Mouse (Mus musculus) retina, adult 2 months (tissue): ENCODE results near the gene Khdc3.
A peak's percentile ranks its signal among the peaks of the same experiment; 100 is the strongest.
"Not testable (repeated sequence)": the region's sequence is repeated elsewhere in the genome, so short reads cannot be mapped to it uniquely, and the experiment has no call there.

Experiments used
- DNase-seq: peaks from one replicate; pipeline ENCODE4 v3.0.0-alpha.2; 2012; ENCODE audit warnings: low read depth, low spot score

The Khdc3 gene

DNA sequence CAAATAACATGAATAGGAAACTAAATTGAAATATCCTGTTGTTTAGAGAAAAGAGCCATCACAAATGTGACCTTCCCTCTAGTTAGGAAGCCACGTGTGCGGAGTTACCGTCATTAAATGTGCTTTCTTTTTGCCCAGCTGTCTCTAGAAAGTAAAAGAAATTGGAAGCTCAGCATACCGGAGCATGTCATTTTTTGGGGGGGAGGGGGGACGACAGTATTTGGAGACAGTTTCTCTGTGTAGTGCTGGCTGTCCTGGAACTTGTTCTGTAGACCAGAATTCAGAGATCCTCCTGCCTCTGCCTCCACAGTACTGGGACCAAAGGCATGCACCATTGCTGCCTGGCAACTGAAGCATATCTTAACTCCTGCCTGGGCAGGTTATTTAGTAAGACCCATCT is at the start of gene Khdc3:
Gene Khdc3 (plus strand): TSS at position 301 of the 400 bp plus-strand sequence.
- no peak for DNase-seq

- DNase-seq, result no peak
These were observed 46.2 kb upstream of the Khdc3 start for GRCm38 (mm10) chr9:73055441-73055911.

GRCm38 (mm10) chr9:73059224-73059623 is 42.4 kb upstream of the Khdc3 start:
- DNase-seq, result no peak

GRCm38 (mm10) chr9:73063621-73064290 is 37.9 kb upstream of the Khdc3 start:
- DNase-seq, result no peak

DNA sequence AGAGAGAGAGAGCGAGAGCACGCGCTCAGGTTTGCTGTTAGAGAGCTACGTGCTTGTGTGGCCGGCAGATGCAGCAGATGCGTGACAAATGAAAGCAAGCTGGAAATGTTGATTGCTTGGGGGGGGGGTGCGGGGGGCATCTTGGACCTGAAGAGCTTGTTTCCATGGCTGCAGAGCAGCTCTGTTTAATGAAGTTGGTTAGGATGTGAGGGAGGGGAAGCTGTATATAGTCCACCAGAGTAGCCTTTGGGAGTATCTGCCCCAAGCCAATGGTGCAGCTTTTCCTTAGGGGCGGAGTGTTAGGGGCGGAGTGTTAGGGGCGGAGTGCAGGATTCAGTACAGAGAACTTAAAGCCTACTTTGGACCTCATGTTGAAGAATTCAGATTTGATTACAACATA is 34.5 kb upstream of the Khdc3 start:
- no peak for DNase-seq

- DNase-seq, result no peak
These were observed 33.4 kb upstream of the Khdc3 start for GRCm38 (mm10) chr9:73068230-73068679.

DNA sequence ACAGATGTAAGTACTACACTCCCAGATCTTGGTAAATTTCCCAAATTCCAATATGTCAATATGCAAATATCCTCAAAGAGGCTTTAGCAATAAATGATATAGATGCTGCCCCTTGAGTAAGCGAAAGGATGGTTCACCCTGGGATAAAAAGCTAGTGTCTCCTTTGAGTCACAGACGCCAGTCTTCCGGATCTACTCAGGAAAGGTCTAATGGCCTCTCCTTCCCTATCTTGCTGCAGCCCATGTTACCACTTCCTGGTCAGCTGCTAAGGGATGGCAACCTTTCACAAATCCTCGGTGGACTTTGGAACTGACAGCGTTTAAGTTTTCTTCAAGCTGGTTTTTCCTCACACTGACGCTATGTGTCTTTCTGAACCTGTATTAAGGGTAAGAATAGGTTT is 32.9 kb upstream of the Khdc3 start:
- DNase-seq, result no peak

- DNase-seq, result no peak
These were observed 30.5 kb upstream of the Khdc3 start for GRCm38 (mm10) chr9:73070971-73071659.

DNA sequence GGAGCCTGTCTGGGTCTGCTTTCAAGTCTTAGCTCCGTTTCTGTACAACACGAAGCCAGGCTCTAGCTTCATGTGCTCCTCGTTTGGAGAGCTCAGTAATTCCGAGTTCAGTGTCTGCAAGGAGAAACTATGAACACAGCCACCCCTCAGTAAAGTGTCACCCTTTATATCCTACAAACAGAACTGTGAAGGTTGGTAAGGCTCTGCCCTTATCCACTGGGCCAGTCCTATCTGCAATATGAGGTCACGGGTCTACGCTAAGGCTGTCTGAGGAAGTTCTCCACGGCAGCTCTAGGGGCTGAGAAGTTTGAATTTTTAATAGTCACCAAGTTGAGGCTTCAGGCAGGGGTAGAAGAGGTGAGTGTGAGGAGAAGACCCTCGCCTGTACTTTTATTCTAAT is 29.2 kb upstream of the Khdc3 start:
- no peak for DNase-seq

DNA sequence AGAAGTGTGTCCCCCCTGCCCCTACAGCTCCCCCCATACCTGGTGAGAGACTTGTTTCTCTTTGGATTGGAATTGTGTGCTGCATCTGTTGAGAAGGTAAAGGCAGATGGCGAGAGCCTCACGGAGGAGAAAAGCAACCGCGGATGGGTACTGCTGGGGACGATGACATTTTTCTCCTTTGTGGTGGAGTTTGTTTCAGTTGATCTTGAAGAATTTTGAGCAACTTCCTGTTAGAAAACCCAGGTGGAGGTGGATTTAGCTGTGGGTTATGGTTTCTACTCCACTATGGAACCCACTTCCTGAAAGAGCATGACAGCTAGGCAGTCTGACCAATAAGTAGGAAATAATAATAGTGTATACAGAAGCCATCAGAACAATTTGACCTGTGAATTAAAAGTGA is 28.5 kb upstream of the Khdc3 start:
- DNase-seq, result no peak

GRCm38 (mm10) chr9:73079349-73079748 is 22.3 kb upstream of the Khdc3 start:
- not testable (repeated sequence) for DNase-seq

DNA sequence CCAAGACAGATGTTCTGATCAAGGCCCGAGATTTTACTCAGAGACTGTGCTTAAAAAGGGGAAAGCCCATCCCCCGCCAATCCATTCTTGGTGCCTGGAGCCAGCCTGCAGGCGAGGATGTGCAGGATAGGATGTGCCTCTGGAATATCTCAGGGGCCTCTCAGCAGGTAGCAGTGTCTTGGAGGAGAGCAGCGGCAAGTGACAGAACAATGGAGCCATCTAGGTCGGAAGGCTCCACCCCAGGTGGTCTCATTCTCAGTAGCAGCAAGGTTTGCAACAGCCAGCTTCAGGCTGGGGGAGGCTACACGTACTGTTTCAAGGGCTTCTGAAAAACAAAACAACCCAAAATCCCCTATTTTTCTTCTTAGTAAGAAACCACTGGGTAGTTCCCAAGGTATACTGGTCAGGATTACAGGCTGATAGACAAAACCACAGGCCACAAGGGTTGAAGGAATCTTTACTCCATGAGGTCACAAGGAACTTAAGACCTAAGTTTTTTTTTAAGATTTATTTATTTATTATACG is 21.8 kb upstream of the Khdc3 start:
- DNase-seq, result no peak

DNA sequence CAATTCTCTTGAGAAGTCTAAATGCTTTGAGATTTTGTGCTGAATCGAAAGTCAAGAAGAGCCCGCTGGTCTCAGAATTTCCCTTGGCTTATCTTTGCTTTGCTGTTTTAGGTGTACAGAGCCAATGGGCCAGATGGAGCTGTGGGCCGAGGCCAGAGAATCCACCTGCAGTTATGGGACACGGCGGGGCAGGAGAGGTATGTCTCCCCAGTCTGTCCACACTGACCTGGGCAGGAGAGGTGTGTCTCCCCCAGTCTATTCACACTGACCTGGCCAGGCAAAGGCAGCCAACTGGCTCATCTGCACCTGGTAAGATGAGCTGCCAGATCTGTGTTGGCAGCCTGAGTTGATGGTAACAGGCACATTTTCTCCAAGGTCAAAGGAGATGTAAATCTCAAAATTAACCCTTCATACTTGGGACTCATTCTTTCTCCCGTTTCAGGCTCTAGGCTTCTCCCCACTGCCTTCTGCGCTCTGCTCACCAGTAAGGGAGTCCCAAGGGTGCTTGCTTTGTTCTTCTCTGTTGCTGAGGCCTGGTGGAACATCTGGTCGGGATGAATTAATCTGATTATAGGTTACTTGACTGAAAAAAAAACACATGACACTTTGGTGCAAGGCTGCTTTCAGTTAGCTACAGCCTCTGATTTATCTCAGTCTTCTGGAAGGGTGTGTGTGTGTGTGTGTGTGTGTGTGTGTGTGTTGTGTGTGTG is 19.2 kb upstream of the Khdc3 start:
- no peak for DNase-seq

DNA sequence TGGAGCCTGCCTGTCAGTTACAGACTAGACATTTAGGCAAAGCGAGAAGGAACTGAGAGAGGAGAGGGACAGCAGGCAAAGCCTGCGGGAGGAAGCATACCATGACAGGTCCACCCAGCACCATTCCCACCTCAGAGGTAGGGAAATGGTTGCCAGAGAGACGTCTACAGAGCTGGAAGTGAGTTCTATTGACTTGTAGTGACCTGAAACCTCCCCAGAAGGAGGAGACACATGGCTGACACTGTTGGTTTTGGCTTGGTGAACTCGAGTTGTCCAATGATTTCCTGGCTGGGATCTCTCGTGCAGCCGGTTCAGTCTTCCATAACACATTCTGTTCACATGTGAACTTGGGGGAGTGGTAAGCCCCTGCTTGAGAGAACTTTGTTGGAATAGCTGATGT is 17.7 kb upstream of the Khdc3 start:
- DNase-seq, result no peak

GRCm38 (mm10) chr9:73085845-73086244 is 15.8 kb upstream of the Khdc3 start:
- no peak for DNase-seq

GRCm38 (mm10) chr9:73087121-73087520 is 14.5 kb upstream of the Khdc3 start:
- DNase-seq, result no peak

DNA sequence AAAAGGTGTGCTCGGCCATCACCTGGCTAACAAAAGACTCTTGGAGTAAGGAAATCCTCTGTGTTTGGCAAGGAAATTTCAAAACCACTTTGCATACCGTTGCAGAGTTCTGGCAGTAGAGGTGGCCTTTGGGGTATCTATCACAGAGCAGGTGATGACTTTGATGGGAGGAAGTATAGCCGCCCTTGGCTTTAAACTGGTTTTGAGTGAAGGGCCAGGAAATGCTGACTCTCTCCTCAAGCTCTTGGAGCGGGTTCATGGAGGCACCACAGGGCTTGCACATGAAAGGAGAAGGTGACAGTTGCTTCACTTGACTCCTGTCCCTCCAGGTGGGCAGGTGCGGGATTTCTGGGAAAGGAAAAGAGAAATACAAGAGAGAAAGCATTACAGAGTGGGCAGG is 14.1 kb upstream of the Khdc3 start:
- DNase-seq, result no peak

- DNase-seq, result no peak
These were observed 12.3 kb upstream of the Khdc3 start for GRCm38 (mm10) chr9:73089222-73089920.

DNA sequence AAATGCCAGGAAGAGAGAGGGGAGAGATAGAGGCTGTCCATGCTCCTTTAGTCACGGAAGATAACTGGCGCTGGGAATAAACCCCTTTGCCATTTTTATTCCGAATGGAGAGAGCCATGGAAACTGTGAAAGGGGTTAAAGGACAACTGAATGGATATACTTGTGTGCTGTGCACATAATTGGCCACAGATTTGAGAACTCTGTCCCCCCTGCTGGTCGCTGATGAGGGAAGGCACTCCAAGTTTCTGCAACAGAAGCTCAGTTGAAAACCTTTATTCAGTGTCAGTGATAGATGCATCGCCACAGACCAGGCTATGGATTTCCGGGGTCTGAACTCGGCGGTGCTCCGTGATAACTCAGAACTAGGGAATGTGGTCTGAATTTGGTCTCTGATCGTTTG is 11.5 kb upstream of the Khdc3 start:
- DNase-seq, result no peak

- peak; percentile 52 for DNase-seq
These were observed 9.9 kb upstream of the Khdc3 start for GRCm38 (mm10) chr9:73091747-73092146.

- no peak for DNase-seq
These were observed 7.1 kb upstream of the Khdc3 start for GRCm38 (mm10) chr9:73094580-73094979.

- no peak for DNase-seq
These were observed 3.7 kb upstream of the Khdc3 start for GRCm38 (mm10) chr9:73097898-73098297.
